Mouse (Mus musculus): ENCODE measurements around the gene Fnip2.

DNA sequence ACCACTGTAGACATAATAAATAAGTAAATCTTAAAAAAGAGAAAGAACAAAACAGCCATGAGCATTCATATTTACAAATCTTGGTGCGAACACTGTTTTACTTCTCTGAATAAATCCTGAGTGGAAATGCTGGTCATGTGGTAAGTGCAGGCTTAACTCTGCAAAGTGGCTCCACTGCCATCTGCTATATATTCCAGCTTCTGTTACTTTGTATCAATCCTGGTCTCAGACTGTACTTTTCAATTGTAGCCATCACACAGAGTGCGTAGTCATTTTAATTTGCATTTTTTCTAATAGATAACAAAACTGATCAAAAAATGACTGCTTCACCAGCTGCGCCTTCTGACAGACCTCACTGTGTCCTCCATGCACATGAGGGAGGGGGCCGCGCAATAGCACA, 98.2 kb downstream of the Fnip2 start:
- TF ChIP-seq CTCF (IDR thresholded peaks at IDR 0.05; ENCODE audit: insufficient read depth, low read length) (no peak), POLR2A (IDR thresholded peaks at IDR 0.05; ENCODE audit: borderline replicate concordance, extremely low read depth, low read depth, low read length) (no peak)
